Mouse (Mus musculus) left cerebral cortex, postnatal 10 days (tissue): ENCODE data around the gene Tnfrsf8. TPM values are rescaled to one million over a fixed set of nuclear protein-coding genes. Genes with fewer than 3 reads are reported as not detected.
A peak's percentile ranks its signal among the peaks of the same experiment; 100 is the strongest.
"Not testable (repeated sequence)": the region's sequence is repeated elsewhere in the genome, so short reads cannot be mapped to it uniquely, and the experiment has no call there.

ENCODE experiments used
- DNase-seq, 2 experiments: peaks; one replicate each; pipeline ENCODE4 v3.0.0; 2021 to 2022; ENCODE audit warnings: low spot score in 2 of 2, mixed read lengths in 1 of 2; ENCODE audit errors: extremely low spot score in 1 of 2
- intact Hi-C: fragments of 180-260 bp; cut with DNase I; formaldehyde crosslinking; loops from one replicate; pipeline ENCODE4 v1.15.1; 2025
- total RNA-seq, 2 experiments: library from RNA; stranded (reverse); gene quantifications; 2 replicates each; pipeline ENCODE4 v1.2.3; 2021

The Tnfrsf8 gene
- total RNA-seq, 2 experiments from 2014 or later = 0.83 to 0.99 TPM

GRCm38 (mm10) chr4:145313966-145314365, 998 bp downstream of the Tnfrsf8 start:
- intact Hi-C loops = no loop called here
- DNase-seq = no peak

GRCm38 (mm10) chr4:145313256-145313655, 1.7 kb downstream of the Tnfrsf8 start:
- DNase-seq = no peak
- intact Hi-C loops = no loop called here

- intact Hi-C loops = no loop called here
- no peak for DNase-seq
Observed at GRCm38 (mm10) chr4:145312530-145312929, 2.4 kb downstream of the Tnfrsf8 start.

GRCm38 (mm10) chr4:145310859-145311258, 4.1 kb downstream of the Tnfrsf8 start:
- intact Hi-C loops = no loop called here

GRCm38 (mm10) chr4:145306422-145306821, 8.5 kb downstream of the Tnfrsf8 start:
- intact Hi-C loops = no loop called here
- no peak for DNase-seq

More at GRCm38 (mm10) chr4:145310859-145311258, 4.1 kb downstream of the Tnfrsf8 start:
- DNase-seq = no peak

- DNase-seq, intact Hi-C loops: not testable (repeated sequence)
Observed at GRCm38 (mm10) chr4:145305661-145306362, 9.2 kb downstream of the Tnfrsf8 start.

- intact Hi-C loops = no loop called here
- peak in 1 of 2 experiments; percentile 14 for DNase-seq
Observed at GRCm38 (mm10) chr4:145304109-145304508, 10.9 kb downstream of the Tnfrsf8 start.

- intact Hi-C loops = no loop called here
- no peak for DNase-seq
Observed at GRCm38 (mm10) chr4:145302106-145302505, 12.9 kb downstream of the Tnfrsf8 start.

- no peak for DNase-seq
- intact Hi-C loops = no loop called here
Observed at GRCm38 (mm10) chr4:145300210-145300927, 14.6 kb downstream of the Tnfrsf8 start.

- intact Hi-C loops = loop anchor here (10.0 kb wide), 1 partner anchor 415 kb away; no protein-coding TSS in a partner anchor
- DNase-seq = no peak
Observed at GRCm38 (mm10) chr4:145299355-145299754, 15.6 kb downstream of the Tnfrsf8 start.

- intact Hi-C loops = loop anchor here (10.0 kb wide), 1 partner anchor 414 kb away; no protein-coding TSS in a partner anchor
- no peak for DNase-seq
Observed at GRCm38 (mm10) chr4:145298846-145299245, 16.1 kb downstream of the Tnfrsf8 start.

GRCm38 (mm10) chr4:145295589-145296300, 19.2 kb downstream of the Tnfrsf8 start:
- DNase-seq = peak; percentile 48 to 81
- intact Hi-C loops = loop anchor here (10.0 kb wide), 1 partner anchor 411 kb away; no protein-coding TSS in a partner anchor

- no peak for DNase-seq
- intact Hi-C loops = loop anchor here (10.0 kb wide), 1 partner anchor 410 kb away; no protein-coding TSS in a partner anchor
Observed at GRCm38 (mm10) chr4:145294588-145294987, 20.4 kb downstream of the Tnfrsf8 start.

- DNase-seq = peak; percentile 57 to 68
- intact Hi-C loops = loop anchor here (1.0 to 5.0 kb wide), 2 partner anchors 72 to 89 kb away; partner anchors contain the start of gene Vps13d
Observed at GRCm38 (mm10) chr4:145286369-145287120, 28.4 kb downstream of the Tnfrsf8 start.

GRCm38 (mm10) chr4:145284675-145285074, 30.3 kb downstream of the Tnfrsf8 start:
- intact Hi-C loops = loop anchor here (5.0 kb wide), 1 partner anchor 87 kb away; the partner anchor contains the start of gene Vps13d
- no peak for DNase-seq

- intact Hi-C loops = no loop called here
- no peak for DNase-seq
Observed at GRCm38 (mm10) chr4:145283441-145283840, 31.5 kb downstream of the Tnfrsf8 start.

- intact Hi-C loops = no loop called here
- DNase-seq = no peak
Observed at GRCm38 (mm10) chr4:145280966-145281365, 34.0 kb downstream of the Tnfrsf8 start.

- DNase-seq = no peak
- intact Hi-C loops = no loop called here
Observed at GRCm38 (mm10) chr4:145278724-145279370, 36.1 kb downstream of the Tnfrsf8 start.
